Mouse (Mus musculus) liver, adult 2 months (tissue): ENCODE results near the gene Ddx58. TPM values are rescaled to one million over a fixed set of nuclear protein-coding genes. Genes with fewer than 3 reads are reported as not detected.
A peak's percentile ranks its signal among the peaks of the same experiment; 100 is the strongest.

Source experiments
- DNase-seq: peaks from one replicate; pipeline ENCODE4 v3.0.0-alpha.2; 2011; ENCODE audit warnings: low read depth, low spot score; ENCODE audit errors: extremely low read depth
- H3K27ac ChIP-seq: fragments of 200-500 bp; replicated peaks from 2 replicates; pipeline ENCODE4 v1.5.1; 2012; ENCODE audit warnings: low read depth, mild to moderate bottlenecking, control low read depth, inconsistent platforms, low read length; ENCODE audit not compliant: insufficient read depth
- H3K27me3 ChIP-seq: fragments of 200-500 bp; 2 replicates; pipeline ENCODE4 v1.6.1; 2012; ENCODE audit warnings: mild to moderate bottlenecking, moderate library complexity, low read length, inconsistent platforms; ENCODE audit not compliant: control insufficient read depth, insufficient read depth
- H3K36me3 ChIP-seq: fragments of 200-500 bp; 2 replicates; pipeline ENCODE4 v1.6.1; 2012; ENCODE audit warnings: low read length, inconsistent platforms; ENCODE audit not compliant: control insufficient read depth, insufficient read depth
- H3K4me1 ChIP-seq: fragments of 200-500 bp; 2 replicates; pipeline ENCODE4 v1.6.1; 2011; ENCODE audit warnings: low read length; ENCODE audit not compliant: control insufficient read depth, insufficient read depth
- H3K4me3 ChIP-seq: fragments of 200-500 bp; 2 replicates; pipeline ENCODE4 v1.5.1; 2011; ENCODE audit warnings: low read depth, mild to moderate bottlenecking, control low read depth, low read length, moderate library complexity; ENCODE audit not compliant: insufficient read depth
- H3K79me2 ChIP-seq: fragments of 200-500 bp; 2 replicates; pipeline ENCODE4 v1.6.1; 2012; ENCODE audit warnings: inconsistent platforms, mild to moderate bottlenecking, low read length, moderate library complexity; ENCODE audit not compliant: control insufficient read depth, insufficient read depth
- H3K9ac ChIP-seq: fragments of 200-500 bp; 2 replicates; pipeline ENCODE4 v1.6.1; 2012; ENCODE audit warnings: low read depth, mild to moderate bottlenecking, control low read depth, inconsistent platforms, low read length
- CTCF ChIP-seq: fragments of 200-500 bp; IDR thresholded peaks from 2 replicates; pipeline ENCODE4 v1.5.1; 2011; ENCODE audit warnings: low read depth, low read length, control low read depth
- POLR2A ChIP-seq: fragments of 200-500 bp; IDR thresholded peaks from 2 replicates; pipeline ENCODE4 v1.6.1; 2011; ENCODE audit warnings: low read length, control low read depth; ENCODE audit not compliant: insufficient read depth; ENCODE audit errors: extremely low read depth
- WGBS: fragments of 180-500 bp; shearing (Covaris S2); methylation state at CpG from one replicate; pipeline ENCODE4 v1.1.7; 2018; 5-methylcytosine and 5-hydroxymethylcytosine counted together
- polyA plus RNA-seq: library from polyadenylated mRNA; depleted of rRNA; stranded (reverse); fragments of >200 nt; gene quantifications from 2 replicates; pipeline ENCODE4 v1.2.3, GENCODE M21; 2012
- total RNA-seq: library from RNA; depleted of rRNA; stranded (reverse); fragments of >200 nt; gene quantifications from 2 replicates; pipeline ENCODE4 v1.2.3, GENCODE M21; 2014

Gene Ddx58
- total and polyA plus RNA-seq, 2 experiments = 11.6 to 29.2 TPM

GRCm38 (mm10) chr4:40264321-40264720 is 24.7 kb upstream of the Ddx58 start:
- Histone ChIP-seq H3K27me3 (no peaks in the 10 kb centered on the region), H3K4me1 (peaks cover 6% of the 10 kb centered on the region), H3K27ac (no peak overlapping the region), H3K9ac (no peak overlapping the region), H3K79me2 (peaks cover 20% of the 10 kb centered on the region; the same call in 1 of the 2 replicates), H3K36me3 (peaks cover 31% of the 10 kb centered on the region), H3K4me3 (no peak overlapping the region)
- no peak for TF ChIP-seq CTCF
- TF ChIP-seq POLR2A = no peak
- no peak for DNase-seq
- WGBS = 38% methylated on average over 1 of the region's 1 CpGs

- Histone ChIP-seq H3K27ac (no peak overlapping the region), H3K4me1 (peaks cover 5% of the 10 kb centered on the region; the same call in 1 of the 2 replicates), H3K9ac (no peak overlapping the region), H3K36me3 (peaks cover 5% of the 10 kb centered on the region), H3K4me3 (no peak overlapping the region), H3K79me2 (no peaks in the 10 kb centered on the region), H3K27me3 (no peaks in the 10 kb centered on the region)
- DNase-seq = no peak
- 95% methylated on average over 8 of the region's 8 CpGs for WGBS
- no peak for TF ChIP-seq CTCF
- TF ChIP-seq POLR2A = no peak
These were observed 14.9 kb upstream of the Ddx58 start for GRCm38 (mm10) chr4:40254385-40255103.

GRCm38 (mm10) chr4:40253766-40254165 is 14.1 kb upstream of the Ddx58 start:
- no peak for TF ChIP-seq CTCF
- TF ChIP-seq POLR2A = no peak

GRCm38 (mm10) chr4:40250984-40251383 is 11.4 kb upstream of the Ddx58 start:
- Histone ChIP-seq H3K4me1 (peaks cover 5% of the 10 kb centered on the region; the same call in 1 of the 2 replicates), H3K27me3 (no peaks in the 10 kb centered on the region), H3K36me3 (no peaks in the 10 kb centered on the region), H3K9ac (no peak overlapping the region), H3K4me3 (no peak overlapping the region), H3K79me2 (no peaks in the 10 kb centered on the region), H3K27ac (no peak overlapping the region)
- no peak for DNase-seq
- 87% methylated on average over 5 of the region's 5 CpGs for WGBS
- TF ChIP-seq POLR2A (no peak), CTCF (no peak)

More at GRCm38 (mm10) chr4:40253766-40254165, 14.1 kb upstream of the Ddx58 start:
- Histone ChIP-seq H3K27ac (no peak overlapping the region), H3K79me2 (no peaks in the 10 kb centered on the region), H3K27me3 (no peaks in the 10 kb centered on the region), H3K4me3 (no peak overlapping the region), H3K4me1 (peaks cover 5% of the 10 kb centered on the region; the same call in 1 of the 2 replicates), H3K36me3 (no peaks in the 10 kb centered on the region), H3K9ac (no peak overlapping the region)
- DNase-seq = no peak
- 85% methylated on average over 2 of the region's 2 CpGs for WGBS

- DNase-seq = peak; percentile 28
- TF ChIP-seq CTCF (no peak), POLR2A (no peak)
- no peaks in the 10 kb centered on the region for H3K36me3 ChIP-seq
- H3K9ac ChIP-seq = no peak overlapping the region
- H3K27me3 ChIP-seq = no peaks in the 10 kb centered on the region
- H3K4me3 ChIP-seq = no peak overlapping the region
- 86% methylated on average over 8 of the region's 8 CpGs for WGBS
- H3K79me2 ChIP-seq = no peaks in the 10 kb centered on the region
- H3K4me1 ChIP-seq = peaks cover 5% of the 10 kb centered on the region; the same call in 1 of the 2 replicates
- no peak overlapping the region for H3K27ac ChIP-seq
These were observed 4.4 kb upstream of the Ddx58 start for GRCm38 (mm10) chr4:40244035-40244434.

- no peak overlapping the region for H3K27ac ChIP-seq
- peaks cover 6% of the 10 kb centered on the region; the same call in 1 of the 2 replicates for H3K79me2 ChIP-seq
- no peak for TF ChIP-seq POLR2A
- no peak for TF ChIP-seq CTCF
- peaks cover 5% of the 10 kb centered on the region; the same call in 1 of the 2 replicates for H3K4me1 ChIP-seq
- H3K4me3 ChIP-seq = no peak overlapping the region
- 91% methylated on average over 4 of the region's 4 CpGs for WGBS
- H3K27me3 ChIP-seq = no peaks in the 10 kb centered on the region
- DNase-seq = no peak
- H3K36me3 ChIP-seq = no peaks in the 10 kb centered on the region
- H3K9ac ChIP-seq = no peak overlapping the region
These were observed 3.4 kb upstream of the Ddx58 start for GRCm38 (mm10) chr4:40243006-40243405.
